Mouse (Mus musculus) lung, embryonic 16.5 days (tissue): ENCODE measurements around the gene Olfr458. TPM values are rescaled to one million over a fixed set of nuclear protein-coding genes. Genes with fewer than 3 reads are reported as not detected.

Experiments
- polyA plus RNA-seq: library from polyadenylated mRNA; unstranded; fragments of >200 nt; fragmentation: Nextera tagmentation; extraction: Ambion mirVana; gene quantifications from 2 replicates; pipeline ENCODE4 v1.2.1, GENCODE M21; 2015

Gene Olfr458
- polyA plus RNA-seq, 1 experiment from 2014 or later, result not detected

Other genes starting within 250 kb of the Olfr458 start
- gene Tas2r144, start 249.9 kb downstream of the Olfr458 start, polyA plus RNA-seq, result not detected in 2 replicates
- gene Gstk1, start 219.3 kb downstream of the Olfr458 start, polyA plus RNA-seq, result 47.7 and 52.5 TPM in 2 replicates
- gene Tmem139, start 203.2 kb downstream of the Olfr458 start, polyA plus RNA-seq, result 6.7 and 6.9 TPM in 2 replicates
- gene Casp2, start 200.2 kb downstream of the Olfr458 start, polyA plus RNA-seq, result 67.9 and 71.4 TPM in 2 replicates
- gene Clcn1, start 178.5 kb downstream of the Olfr458 start, polyA plus RNA-seq, result 0.15 and 0.19 TPM in 2 replicates
- gene Fam131b, start 140.6 kb downstream of the Olfr458 start, polyA plus RNA-seq, result 0.10 and 0.16 TPM in 2 replicates
- 188 and 203 TPM in 2 replicates for gene Zyx, start 115.6 kb downstream of the Olfr458 start, polyA plus RNA-seq
- 18.5 and 18.8 TPM in 2 replicates for gene Epha1, start 91.9 kb downstream of the Olfr458 start, polyA plus RNA-seq
- not detected in 2 replicates for gene Tas2r143, start 65.0 kb downstream of the Olfr458 start, polyA plus RNA-seq
- not detected in 2 replicates for gene Tas2r135, start 59.8 kb downstream of the Olfr458 start, polyA plus RNA-seq
- gene Tas2r126, start 30.7 kb downstream of the Olfr458 start, polyA plus RNA-seq, result not detected in 2 replicates
- gene Olfr457, start 11.1 kb upstream of the Olfr458 start, polyA plus RNA-seq, result 0.04 TPM in 1 of 2 replicates, not detected in the other
- gene Olfr456, start 22.0 kb upstream of the Olfr458 start, polyA plus RNA-seq, result 0.19 TPM in 1 of 2 replicates, not detected in the other
- gene Olfr455, start 82.4 kb upstream of the Olfr458 start, polyA plus RNA-seq, result not detected in 2 replicates
- not detected in 2 replicates for gene Tcaf3, start 132.5 kb upstream of the Olfr458 start, polyA plus RNA-seq
- 9.1 and 9.7 TPM in 2 replicates for gene Tcaf2, start 180.1 kb upstream of the Olfr458 start, polyA plus RNA-seq
- gene Tcaf1, start 244.9 kb upstream of the Olfr458 start, polyA plus RNA-seq, result 69.4 and 72.2 TPM in 2 replicates